Mouse (Mus musculus) spleen, postnatal 14 days (tissue): Measurements from ENCODE around the gene Dkk3.
"Not testable (repeated sequence)": the region's sequence is repeated elsewhere in the genome, so short reads cannot be mapped to it uniquely, and the experiment has no call there.

Experiments used
- DNase-seq, 2 experiments: peaks; one replicate each; pipeline ENCODE4 v3.0.0; 2021 to 2022; ENCODE audit warnings: low spot score in 2 of 2

Gene Dkk3

DNA sequence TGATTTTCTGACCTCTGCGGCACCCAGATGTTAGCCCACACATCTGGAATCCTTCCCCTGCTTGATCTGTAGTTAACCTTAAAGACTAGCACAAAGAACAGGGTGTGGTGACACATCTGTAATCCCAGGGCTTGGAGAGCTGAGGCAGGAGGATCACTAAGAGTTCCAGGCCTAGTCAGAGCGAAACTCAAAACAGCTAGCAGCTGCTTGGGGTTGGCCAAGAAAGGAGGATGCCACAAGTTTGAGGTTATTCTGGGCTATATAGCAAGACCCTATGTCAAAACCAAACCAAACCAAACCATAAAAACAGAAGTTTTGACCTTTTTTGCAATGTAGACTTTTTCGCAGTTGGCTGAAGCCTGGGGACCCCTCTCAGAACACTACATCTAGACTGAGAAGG is 28.2 kb downstream of the Dkk3 start:
- DNase-seq: no peak

DNA sequence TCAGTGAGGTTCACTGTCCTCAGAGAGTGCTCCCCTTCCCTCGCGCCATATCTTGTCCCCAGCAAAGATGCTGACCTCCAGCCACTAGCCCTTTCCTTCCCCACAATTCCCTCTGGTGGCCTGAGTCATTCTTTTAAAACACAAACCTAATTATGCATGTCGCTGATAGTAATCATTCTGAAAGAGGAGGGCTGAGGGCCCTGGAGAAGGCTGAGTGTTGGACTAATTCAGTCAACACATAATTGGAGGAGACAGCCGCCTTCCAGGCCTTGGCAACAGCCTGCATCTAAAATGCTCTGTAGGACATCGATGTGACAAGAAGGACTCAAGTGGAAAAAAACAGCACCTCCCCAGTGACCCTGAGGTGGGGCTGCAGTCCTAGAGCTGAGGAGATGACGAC is 29.0 kb downstream of the Dkk3 start:
- no peak for DNase-seq

DNA sequence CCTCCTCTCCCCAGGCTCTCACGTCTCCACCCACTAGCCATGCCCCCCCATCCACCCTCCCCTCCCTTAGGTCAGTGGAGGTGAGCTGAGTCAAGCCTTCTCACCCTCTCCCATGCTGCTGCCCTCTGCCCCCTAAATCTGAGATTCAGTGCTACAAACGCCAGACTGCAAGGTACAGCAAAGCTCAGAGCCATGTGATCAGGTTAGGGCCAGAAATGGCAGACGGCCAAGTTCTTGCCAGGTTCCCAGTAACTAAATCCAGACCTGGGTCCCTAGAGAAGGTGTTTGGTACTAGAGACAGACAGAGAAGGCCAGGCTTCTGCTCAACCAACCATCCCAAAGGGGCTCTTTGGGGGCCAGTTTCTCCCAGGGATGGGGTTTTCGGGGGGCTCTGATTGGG is 30.0 kb downstream of the Dkk3 start:
- no peak for DNase-seq

DNA sequence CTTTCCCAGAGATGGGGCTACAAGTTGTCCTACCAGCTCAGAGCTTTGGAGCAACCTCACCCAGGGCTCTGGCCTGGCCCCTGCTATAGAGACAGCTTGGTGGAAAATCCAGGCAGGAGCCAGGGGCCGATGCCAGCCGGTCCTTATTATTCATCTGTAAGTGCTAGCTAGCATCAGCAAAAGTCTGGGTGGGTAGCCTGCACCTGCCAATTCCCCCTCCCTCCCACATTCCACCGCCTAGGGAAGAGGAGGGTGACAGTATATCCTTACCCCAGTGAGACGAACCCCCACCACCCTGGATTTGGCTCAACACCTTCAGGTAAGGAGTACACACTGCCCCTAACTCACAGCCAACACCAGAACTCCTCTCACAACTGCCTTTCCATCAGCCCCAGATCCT is 30.9 kb downstream of the Dkk3 start:
- no peak for DNase-seq

DNA sequence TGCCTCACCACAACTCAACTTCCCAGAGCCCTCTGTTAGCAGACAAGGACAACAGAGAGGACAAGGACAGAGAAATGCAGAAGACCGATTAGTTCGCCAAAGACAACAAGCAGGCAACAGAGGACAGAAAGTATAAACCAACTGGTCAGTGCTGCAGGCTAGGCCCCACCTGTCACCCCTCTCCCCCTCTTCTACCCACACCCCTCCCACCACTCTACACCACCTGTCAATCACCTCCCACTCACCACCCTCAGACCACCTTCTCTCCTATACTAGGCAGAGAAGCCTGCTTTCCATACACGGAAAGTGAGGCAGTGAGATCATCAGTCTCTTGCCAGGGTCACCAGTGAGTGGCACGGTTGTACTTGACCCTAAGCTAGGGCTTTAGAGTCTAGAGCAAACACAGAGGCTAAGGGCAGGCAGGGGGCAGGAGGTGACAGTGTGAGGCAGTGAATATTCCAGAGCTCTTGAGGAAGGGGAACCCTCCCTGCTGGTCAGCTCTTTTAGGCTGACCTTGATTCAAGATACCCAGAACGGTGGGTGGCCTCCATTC is 31.7 kb downstream of the Dkk3 start:
- no peak for DNase-seq

DNA sequence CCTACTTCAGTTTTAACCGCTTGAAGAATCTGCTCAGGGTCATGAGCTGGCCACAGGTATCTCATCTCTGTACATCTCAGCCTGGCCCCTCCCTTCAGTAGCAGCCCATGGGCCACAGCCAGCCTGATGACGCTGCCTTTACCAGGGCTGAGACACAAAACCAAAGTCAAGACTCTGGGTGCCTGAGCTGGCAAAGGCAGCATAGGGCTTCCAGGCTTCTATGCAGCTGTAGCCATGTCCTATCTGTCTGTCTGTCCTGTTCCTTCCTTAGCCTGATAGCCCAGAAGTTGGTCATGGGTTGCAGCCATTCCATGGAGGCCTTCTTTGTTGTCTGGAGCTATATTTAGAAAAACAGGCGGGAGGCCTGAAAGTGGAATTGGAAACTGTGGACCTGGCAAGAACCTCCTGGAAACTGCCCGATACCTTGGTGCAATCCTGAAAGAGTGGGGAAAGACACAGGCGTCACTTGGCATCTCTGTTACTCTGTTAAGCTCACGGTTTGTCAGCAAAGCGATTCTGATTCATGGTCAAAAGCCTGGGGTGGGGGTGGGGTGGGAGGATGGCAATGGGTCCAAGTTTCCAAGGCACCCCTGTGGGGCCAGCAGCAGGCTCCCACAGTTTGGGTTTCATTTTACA is 33.1 kb downstream of the Dkk3 start:
- DNase-seq: no peak

DNA sequence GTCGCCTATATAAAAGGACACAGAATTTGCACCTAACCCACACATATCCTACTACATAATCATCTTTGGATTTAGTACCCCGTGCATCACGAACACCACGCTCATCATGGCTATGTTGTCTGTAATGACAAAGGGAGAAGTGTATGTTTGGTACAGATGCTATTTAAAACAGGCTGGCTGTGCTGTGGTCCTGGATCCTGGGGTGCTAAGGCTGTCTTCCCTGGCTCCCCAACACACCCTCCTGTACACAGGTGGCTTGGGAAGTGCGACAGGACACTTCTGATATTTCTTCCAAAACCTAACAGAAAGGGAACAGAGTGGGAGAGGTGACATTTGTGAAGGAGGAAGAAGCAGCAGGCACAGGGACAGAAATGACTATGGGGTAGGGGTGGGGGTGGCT is 35.2 kb downstream of the Dkk3 start:
- no peak for DNase-seq

DNA sequence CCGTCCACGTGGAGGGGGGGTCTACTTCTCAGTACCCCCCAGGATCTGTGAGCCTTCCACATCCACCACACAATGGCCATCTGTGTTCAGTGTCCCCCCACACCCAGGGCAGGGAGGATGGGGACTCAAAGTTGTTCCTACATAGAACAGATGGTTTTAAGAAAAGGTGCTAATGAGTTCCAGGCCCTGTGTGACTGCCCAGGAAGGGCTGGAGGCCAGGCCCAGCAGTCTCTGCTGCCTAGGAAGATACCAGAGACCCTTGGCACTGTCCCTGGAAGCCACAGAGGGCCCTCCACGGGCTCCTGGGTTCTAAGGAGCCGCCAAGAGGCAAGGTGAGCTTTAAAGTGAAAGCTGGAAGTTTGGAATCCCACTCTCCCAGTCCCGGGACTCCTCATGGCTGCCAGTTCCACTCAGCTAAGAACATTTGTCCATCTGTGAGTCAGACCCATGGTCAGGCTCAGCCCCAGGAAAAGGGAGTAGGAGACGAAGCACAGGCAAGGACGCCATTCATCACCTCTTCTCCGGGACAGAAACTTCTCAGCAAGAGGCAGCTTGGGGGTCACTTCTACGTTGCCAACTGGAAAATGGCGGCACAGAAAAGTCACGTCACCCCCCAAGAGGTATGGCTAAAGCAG is 36.9 kb downstream of the Dkk3 start:
- DNase-seq: no peak

DNA sequence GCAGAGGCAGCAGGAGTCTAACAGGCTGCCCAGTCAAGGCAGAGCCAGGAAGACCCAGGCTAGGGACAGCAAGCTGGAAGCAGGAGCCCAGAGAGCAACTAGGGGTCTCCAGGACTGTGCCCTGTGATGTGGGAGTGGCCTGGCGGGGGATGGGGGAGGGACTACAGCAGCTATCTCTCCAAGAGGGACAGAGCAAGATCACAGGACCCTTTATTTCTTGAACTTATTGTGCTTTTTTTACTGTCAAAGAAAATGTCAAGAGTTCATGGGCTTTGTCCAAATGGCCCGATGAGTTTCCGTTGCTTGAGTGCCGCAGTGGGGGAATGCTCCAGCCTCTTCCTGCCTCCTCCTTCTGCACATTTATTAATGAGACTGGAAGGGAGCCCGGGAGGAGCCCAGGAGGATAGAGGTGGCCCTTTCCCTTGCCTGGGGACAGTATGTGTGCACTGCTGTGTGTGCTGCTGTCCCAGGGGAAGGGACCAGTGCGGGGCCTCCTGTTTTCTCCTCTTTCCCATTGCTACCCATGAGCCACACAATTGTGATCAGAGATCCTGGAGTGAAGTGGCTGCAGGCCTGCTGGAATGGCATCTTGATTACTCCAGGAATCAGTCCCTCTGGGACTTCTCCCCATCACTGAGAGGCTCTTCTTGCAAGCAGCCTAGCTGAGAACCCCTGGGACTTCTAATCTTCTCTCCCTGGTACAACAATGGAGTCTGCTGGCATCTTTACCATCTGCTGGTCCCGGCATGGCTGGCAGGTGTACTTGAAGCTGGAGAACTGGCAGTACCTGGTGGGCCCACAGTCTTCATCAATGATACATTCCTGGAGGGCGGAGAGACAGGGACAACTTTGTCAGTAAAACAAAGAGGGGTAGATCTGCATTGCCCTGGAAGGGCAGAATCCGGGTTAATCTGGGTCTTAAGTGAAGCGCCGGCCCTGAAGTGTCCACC is 37.7 kb downstream of the Dkk3 start:
- no peak for DNase-seq

DNA sequence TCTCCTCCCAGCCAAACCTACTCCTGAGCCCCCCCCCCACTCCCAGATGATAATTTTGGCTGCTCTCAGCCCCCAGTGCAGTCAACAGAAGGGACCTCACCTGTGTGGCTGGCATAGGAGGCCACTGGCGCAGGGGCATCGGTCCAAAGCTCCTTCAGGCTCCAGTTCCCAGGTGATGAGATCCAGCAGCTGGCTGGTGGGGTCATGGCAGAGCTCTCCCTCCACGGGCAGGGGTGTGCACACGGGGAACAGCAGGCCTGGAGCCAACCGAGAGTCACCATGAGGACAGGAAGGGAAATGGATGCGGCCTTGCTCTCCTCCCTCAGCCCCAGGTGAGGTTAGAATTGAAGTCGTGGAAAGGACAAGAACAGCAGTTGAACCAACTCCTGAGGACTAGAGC is 39.6 kb downstream of the Dkk3 start:
- no peak for DNase-seq

DNA sequence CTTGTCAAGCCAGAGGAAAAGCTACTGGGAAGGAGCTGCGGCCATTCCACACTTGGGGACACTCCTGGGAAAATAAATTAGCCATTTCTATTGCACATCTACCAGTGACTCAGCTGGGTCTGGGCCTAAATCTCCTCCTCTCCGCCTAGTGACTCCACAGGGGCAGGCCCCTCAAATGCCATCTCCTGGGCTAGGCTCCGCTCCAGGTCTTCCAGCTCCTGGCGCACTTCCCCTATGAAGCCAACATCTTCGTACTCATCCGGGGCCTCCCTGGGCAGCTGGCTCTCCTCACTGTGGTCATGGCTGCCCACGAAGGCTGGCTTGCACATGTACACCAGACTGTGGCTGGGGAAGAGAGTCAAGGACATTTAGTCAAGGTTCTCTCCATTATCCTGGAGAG is 40.8 kb downstream of the Dkk3 start:
- DNase-seq: no peak

DNA sequence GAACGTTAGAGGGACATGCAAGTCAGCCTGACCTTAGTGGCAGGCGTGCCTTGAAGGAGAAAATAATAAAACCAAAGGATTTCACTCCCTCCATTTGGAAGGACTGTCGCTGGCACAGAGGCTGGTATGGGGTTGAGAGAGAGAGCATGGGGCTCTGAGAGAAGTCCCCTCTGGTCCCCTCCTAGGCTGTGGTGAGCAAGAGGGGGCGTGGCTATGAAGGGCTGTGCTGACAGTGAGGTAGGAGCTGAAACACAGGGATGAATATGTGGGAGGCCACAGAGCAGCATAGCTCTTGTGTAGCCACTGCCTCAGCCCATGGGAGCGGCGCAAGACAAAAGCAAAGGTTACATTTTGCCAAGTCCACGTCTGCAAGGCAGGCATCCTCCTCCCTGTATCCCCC is 41.4 kb downstream of the Dkk3 start:
- no peak for DNase-seq

DNA sequence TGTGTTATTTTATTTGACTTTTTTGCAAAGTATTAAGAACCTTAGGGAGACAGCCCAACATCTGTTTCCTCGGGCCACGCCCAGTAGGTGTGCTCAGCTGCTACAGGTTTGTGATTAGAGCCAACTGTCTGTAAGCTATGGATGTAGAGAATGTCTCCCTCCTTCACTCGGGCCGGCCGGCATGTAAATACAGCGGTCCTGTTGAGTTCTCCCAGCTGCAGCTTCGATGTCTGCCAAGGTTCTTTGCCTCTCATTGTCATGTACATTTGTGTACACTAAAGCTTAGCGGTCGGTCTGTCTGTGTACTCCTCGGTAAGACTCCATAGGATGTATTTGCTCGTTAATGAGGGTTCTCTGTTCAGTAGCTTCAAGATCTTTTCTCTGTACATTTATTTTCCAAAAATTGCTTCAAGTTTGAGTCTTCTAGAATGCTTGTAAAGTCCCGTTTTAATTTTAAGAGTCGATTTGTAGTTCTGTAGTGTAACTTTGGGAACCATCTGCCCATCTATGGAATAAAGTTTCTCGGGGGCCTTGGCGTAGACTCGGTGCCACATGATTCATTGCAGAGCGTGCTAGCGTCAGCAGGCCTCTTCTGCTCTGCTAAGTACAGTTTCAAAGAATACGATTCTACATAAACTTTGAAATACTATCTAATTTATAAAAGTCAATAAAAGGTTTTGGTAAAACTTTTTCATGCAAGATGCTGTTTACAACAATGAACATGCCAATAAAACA is 48.1 kb downstream of the Dkk3 start:
- no peak for DNase-seq

DNA sequence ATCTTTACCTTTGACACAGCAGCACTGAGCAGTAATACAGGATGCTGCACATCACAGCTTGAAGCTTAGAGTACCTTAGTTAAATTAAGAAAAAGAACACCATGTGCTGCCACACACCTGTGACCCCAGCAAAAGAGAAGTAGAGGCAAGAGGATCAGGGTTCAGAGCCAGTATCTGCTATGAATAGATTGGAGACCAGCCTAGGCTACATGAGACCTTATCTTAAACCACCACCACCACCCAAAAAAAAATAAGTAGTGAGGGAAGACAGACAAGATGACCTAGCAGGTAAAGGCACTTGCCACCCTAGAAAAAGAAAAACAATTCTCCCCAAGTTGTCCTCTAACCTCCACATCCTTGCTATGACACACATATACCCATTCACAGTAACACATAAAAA is 50.1 kb downstream of the Dkk3 start:
- no peak for DNase-seq

DNA sequence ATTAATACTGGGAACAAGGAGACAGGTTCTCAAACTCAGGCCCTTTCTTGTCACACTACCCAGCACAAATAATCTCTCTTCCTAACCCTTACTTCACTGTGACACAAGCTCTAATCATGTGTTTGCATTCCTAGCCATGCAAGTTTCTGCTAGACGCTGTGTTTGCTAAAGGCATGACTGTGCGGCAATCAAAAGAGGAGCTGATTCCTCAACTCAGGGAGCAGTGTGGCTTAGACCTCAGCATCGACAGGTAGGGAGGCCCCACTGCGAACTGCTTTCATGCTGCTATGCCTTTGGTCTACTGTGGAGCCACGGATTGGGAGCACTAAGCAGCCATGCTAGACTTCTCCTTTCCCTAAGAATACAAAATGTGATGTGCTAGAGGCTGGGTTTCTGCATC is 55.0 kb downstream of the Dkk3 start:
- no peak for DNase-seq

DNA sequence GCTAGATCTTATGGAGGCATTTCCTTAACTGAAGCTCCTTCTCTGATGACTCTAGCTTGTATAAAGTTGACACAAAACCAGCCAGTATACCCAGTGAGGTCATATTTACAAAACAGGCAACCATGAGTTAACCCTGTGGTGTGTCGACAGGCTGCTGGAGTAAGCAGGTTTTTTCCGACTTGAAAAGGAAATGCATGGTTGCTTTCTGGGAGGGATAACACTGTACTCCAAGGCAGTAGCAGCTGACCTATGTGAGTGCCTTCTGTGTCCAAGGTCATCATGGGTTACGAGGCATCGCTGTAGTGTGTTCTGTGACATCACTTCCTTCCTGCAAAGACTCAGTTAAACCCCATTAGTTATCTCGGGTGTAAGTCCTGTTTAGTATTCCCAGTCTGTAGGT is 55.9 kb downstream of the Dkk3 start:
- DNase-seq: no peak

DNA sequence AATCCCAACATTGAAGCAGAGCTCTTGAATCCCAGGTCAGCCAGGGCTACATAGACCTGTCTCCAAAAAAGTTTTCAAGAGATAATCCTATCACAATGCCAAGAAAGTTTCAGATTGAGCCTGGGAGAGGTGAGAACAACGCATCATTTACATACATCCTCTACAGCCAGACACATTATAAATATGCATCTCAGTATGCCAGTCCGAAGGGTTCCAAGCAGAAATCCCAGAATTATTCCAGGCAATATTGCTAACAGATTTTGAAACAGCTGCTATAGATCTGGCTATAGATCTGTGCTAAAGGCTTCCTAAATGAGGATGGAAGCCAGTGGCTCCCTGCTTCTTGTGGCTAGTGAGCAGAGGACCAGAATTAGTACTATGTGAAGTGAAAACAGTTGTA is 58.0 kb downstream of the Dkk3 start:
- DNase-seq: no peak

DNA sequence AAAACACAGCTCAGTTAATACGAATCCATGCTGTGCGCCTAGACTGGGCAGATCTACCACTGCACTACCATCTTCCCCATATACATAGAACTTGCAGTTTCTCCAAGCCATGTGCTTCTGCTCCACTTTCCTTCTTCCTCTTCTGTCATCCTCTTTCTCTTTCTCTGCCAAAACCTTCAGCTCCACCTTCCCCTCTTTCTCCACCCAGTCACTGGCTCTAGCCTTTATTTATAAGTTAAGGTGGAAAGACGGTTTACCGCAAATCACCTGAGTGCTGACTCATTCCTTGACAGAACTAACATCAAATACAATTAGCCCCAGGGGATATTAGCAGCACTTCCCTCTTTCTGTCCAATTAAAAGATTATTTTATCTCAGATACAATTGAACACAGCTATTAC is 63.9 kb downstream of the Dkk3 start:
- DNase-seq: not testable (repeated sequence)

DNA sequence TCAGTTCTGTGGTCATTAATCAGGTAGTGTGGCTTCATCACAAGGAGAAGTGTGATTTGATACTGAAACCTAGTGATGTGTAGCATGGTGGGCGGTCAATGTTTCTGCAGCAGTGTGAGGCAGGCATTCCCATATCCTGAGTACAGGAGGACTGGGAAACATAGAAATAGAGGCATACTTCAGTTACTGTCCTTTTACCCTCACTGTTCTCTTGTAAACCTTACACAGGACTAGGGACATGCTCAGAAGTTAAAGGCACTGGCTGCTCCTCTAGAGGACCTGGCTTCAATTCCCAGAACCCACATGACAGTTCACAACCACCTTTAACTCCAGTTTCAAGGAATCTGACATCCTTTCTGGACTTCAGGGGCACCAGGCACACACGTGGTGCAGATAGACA is 72.7 kb downstream of the Dkk3 start:
- no peak for DNase-seq

DNA sequence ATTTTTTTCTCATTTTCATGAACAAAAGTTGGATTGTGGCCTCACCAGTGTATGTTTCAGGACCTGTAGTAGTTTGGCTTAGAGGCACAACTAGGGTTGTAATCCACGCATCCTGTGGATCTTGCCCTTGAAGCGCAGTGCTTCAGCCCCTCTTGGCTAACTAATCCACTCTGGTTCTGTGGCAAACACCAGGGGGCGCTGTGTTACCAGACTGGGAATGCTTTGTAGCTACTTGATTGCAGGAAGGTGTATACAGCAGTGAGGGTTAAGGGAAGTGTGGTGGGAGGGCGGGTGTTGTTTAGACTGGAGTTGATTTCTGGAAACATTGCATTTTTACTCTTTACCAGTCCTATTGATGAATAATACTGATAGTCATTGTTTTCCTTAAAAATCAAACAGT is 73.8 kb downstream of the Dkk3 start:
- DNase-seq: peak; percentile 52 to 71

DNA sequence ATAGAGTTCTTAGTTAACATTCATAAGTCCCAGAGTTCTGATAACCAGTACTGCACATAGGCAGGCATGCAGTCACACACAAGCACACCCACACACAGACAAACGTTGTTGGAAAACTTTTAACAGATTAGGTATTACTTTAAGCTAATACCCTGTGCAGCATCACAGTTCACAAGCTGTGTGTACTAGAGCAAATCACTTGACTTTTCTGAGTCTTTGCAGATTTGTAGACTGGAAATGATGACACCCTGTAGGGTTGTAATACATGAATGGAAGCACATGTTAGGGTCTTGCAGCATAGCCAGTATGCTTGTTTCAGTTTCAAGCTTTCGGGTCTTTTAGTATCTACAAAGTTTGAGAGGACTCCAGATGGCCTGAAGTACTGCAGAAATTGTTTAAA is 74.6 kb downstream of the Dkk3 start:
- no peak for DNase-seq

DNA sequence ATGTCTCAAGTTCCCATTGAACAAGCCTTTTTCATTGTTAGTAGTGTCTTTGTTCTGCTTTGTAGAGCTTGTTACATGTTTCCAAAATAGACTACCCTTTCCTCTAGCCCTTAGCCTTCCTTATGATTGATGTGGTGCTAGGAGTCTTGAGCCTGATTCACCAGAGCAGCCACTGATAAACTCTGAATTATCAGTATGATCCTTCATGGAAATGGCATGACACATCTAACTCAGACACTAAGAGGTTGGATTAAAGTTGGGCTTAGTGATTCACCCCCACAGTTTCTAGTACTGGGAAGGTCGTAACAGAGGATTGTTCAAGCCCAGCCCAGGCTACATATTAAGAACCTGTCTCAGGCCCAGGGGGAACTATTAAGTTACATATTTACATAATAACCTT is 76.2 kb downstream of the Dkk3 start:
- DNase-seq: no peak
